Mouse (Mus musculus): ENCODE results near the gene Rtn3. TPM values are rescaled to one million over a fixed set of nuclear protein-coding genes. Genes with fewer than 3 reads are reported as not detected.

Gene Rtn3
- polyA plus RNA-seq, 1 experiment, result 71.7 TPM

DNA sequence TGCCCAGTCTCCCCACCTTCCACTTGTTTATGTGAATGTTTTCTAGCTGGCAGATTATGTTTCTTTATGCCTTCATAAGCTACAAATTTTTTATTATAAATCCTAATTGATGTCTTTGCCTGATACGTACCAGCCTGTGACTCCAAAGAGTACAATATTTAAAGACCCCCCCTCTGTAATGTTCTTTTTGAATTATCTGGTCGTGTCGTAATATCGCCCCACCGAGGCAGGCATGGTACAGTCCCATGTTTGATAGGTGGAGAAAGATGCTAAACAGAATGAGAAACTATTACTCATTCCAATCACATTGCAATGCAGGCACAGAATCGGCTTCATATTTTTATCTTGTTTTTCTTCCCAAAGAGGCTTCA is 416 bp upstream of the Rtn3 start:
- Histone ChIP-seq H3K4me3 (ENCODE audit: insufficient read depth, poor library complexity, severe bottlenecking) (peak overlapping the region; percentile 30), H3K27me3 (ENCODE audit: control insufficient read depth, insufficient read depth, insufficient read length) (no peaks in the 10 kb centered on the region), H3K36me3 (ENCODE audit: control insufficient read depth, insufficient read depth) (peaks cover 3% of the 10 kb centered on the region), H3ac (ENCODE audit: control insufficient read depth, insufficient read length, low read depth) (no peak overlapping the region), H3K79me2 (ENCODE audit: control insufficient read depth, insufficient read depth) (peaks cover 43% of the 10 kb centered on the region), H3K79me3 (ENCODE audit: low read depth) (peaks cover 37% of the 10 kb centered on the region)
- TF ChIP-seq CEBPB (IDR thresholded peaks at IDR 0.05; ENCODE audit: low read depth) (peak; percentile 53), USF1 (IDR thresholded peaks at IDR 0.05; ENCODE audit: low read depth) (no peak)

DNA sequence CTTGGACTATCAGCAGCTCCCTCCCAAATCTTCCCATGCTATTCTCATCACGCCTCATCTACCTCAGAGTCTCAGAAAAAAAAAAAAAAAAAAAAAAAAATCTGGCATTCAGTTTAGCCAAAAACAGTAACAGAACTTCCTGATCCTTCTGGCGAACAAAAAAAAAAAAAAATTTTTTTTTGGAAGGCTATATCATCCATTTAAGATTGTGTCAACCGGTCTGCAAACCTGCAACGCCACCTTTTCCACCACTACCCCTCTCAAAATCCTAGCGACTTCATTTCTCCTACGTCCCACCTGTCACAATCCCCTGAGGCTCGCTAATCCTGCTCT is 849 bp downstream of the Rtn3 start:
- peak overlapping the region; percentile 78 for H3ac ChIP-seq (ENCODE audit: control insufficient read depth, insufficient read length, low read depth)
- peaks cover 46% of the 10 kb centered on the region for H3K79me3 ChIP-seq (ENCODE audit: low read depth)
- no peaks in the 10 kb centered on the region for H3K27me3 ChIP-seq (ENCODE audit: control insufficient read depth, insufficient read depth, insufficient read length)
- TF ChIP-seq FOSL1 (IDR thresholded peaks at IDR 0.05; ENCODE audit: insufficient read depth, low read length, poor library complexity, severe bottlenecking), result no peak
- TF ChIP-seq MYOG (IDR thresholded peaks at IDR 0.05; ENCODE audit: control insufficient read depth, extremely low read depth, insufficient read length), result no peak
- no peak for TF ChIP-seq CTCF (IDR thresholded peaks at IDR 0.05; ENCODE audit: control insufficient read depth, insufficient read depth, insufficient read length)
- TF ChIP-seq USF1 (IDR thresholded peaks at IDR 0.05; ENCODE audit: low read depth), result no peak
- no peak for TF ChIP-seq MYOD1 (IDR thresholded peaks at IDR 0.05; ENCODE audit: control insufficient read depth, insufficient read length, low read depth)
- no peak for TF ChIP-seq CEBPB (IDR thresholded peaks at IDR 0.05; ENCODE audit: low read depth)
- TF ChIP-seq MAX (IDR thresholded peaks at IDR 0.05), result no peak
- H3K36me3 ChIP-seq (ENCODE audit: control insufficient read depth, insufficient read depth), result peaks cover 4% of the 10 kb centered on the region
- H3K4me3 ChIP-seq (ENCODE audit: insufficient read depth, poor library complexity, severe bottlenecking), result peak overlapping the region; percentile 92
- peaks cover 55% of the 10 kb centered on the region for H3K79me2 ChIP-seq (ENCODE audit: control insufficient read depth, insufficient read depth)

GRCm38 (mm10) chr19:7481541-7482265 is 1.4 kb downstream of the Rtn3 start:
- peaks cover 51% of the 10 kb centered on the region for H3K79me3 ChIP-seq (ENCODE audit: low read depth)
- H3ac ChIP-seq (ENCODE audit: control insufficient read depth, insufficient read length, low read depth), result peak overlapping the region; percentile 34
- no peak for TF ChIP-seq FOSL1 (IDR thresholded peaks at IDR 0.05; ENCODE audit: insufficient read depth, low read length, poor library complexity, severe bottlenecking)
- no peak for TF ChIP-seq MAX (IDR thresholded peaks at IDR 0.05)
- no peak for TF ChIP-seq MYOG (IDR thresholded peaks at IDR 0.05; ENCODE audit: control insufficient read depth, extremely low read depth, insufficient read length)
- TF ChIP-seq MYOD1 (IDR thresholded peaks at IDR 0.05; ENCODE audit: control insufficient read depth, insufficient read length, low read depth), result no peak
- TF ChIP-seq USF1 (IDR thresholded peaks at IDR 0.05; ENCODE audit: low read depth), result no peak
- no peak for TF ChIP-seq CTCF (IDR thresholded peaks at IDR 0.05; ENCODE audit: control insufficient read depth, insufficient read depth, insufficient read length)
- no peak for TF ChIP-seq CEBPB (IDR thresholded peaks at IDR 0.05; ENCODE audit: low read depth)
- H3K4me3 ChIP-seq (ENCODE audit: insufficient read depth, poor library complexity, severe bottlenecking), result peak overlapping the region; percentile 92
- peaks cover 4% of the 10 kb centered on the region for H3K36me3 ChIP-seq (ENCODE audit: control insufficient read depth, insufficient read depth)
- peaks cover 61% of the 10 kb centered on the region for H3K79me2 ChIP-seq (ENCODE audit: control insufficient read depth, insufficient read depth)
- no peaks in the 10 kb centered on the region for H3K27me3 ChIP-seq (ENCODE audit: control insufficient read depth, insufficient read depth, insufficient read length)

DNA sequence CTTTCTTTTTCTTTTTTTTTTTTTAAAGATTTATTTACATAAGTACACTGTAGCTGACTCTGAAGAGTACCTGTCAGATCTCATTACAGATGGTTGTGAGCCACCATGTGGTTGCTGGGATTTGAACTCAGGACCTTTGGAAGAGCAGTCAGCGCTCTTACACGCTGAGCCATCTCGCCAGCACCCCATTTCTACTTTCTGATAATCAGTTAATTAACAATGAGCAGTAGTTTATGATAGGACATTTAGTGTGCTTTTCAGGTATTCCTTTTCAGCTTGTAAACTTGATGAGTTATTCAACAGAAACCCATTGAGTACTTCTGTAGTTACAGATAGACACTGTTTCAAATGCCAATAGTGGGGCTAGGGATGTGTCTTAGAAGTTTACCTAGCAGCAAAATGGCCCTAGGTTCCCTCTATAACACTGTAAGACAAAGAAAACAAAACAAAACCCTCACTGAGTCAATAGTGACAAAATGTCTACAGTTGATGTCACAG is 3.3 kb downstream of the Rtn3 start:
- peaks cover 80% of the 10 kb centered on the region for H3K79me2 ChIP-seq (ENCODE audit: control insufficient read depth, insufficient read depth)
- no peak overlapping the region for H3K4me3 ChIP-seq (ENCODE audit: insufficient read depth, poor library complexity, severe bottlenecking)
- peaks cover 64% of the 10 kb centered on the region for H3K79me3 ChIP-seq (ENCODE audit: low read depth)
- no peak overlapping the region for H3ac ChIP-seq (ENCODE audit: control insufficient read depth, insufficient read length, low read depth)
- no peak for TF ChIP-seq MYOG (IDR thresholded peaks at IDR 0.05; ENCODE audit: control insufficient read depth, extremely low read depth, insufficient read length)
- TF ChIP-seq MYOD1 (IDR thresholded peaks at IDR 0.05; ENCODE audit: control insufficient read depth, insufficient read length, low read depth), result no peak
- TF ChIP-seq CTCF (IDR thresholded peaks at IDR 0.05; ENCODE audit: control insufficient read depth, insufficient read depth, insufficient read length), result no peak
- no peak for TF ChIP-seq CEBPB (IDR thresholded peaks at IDR 0.05; ENCODE audit: low read depth)
- no peak for TF ChIP-seq USF1 (IDR thresholded peaks at IDR 0.05; ENCODE audit: low read depth)
- no peak for TF ChIP-seq FOSL1 (IDR thresholded peaks at IDR 0.05; ENCODE audit: insufficient read depth, low read length, poor library complexity, severe bottlenecking)
- TF ChIP-seq MAX (IDR thresholded peaks at IDR 0.05), result no peak
- H3K27me3 ChIP-seq (ENCODE audit: control insufficient read depth, insufficient read depth, insufficient read length), result no peaks in the 10 kb centered on the region
- peaks cover 4% of the 10 kb centered on the region for H3K36me3 ChIP-seq (ENCODE audit: control insufficient read depth, insufficient read depth)

- H3K36me3 ChIP-seq (ENCODE audit: control insufficient read depth, insufficient read depth), result peaks cover 28% of the 10 kb centered on the region
Observed at GRCm38 (mm10) chr19:7470643-7471042, 12.4 kb downstream of the Rtn3 start.

More at GRCm38 (mm10) chr19:7470643-7471042, 12.4 kb downstream of the Rtn3 start:
- TF ChIP-seq CTCF (IDR thresholded peaks at IDR 0.05; ENCODE audit: control insufficient read depth, insufficient read depth, insufficient read length), result no peak
- no peak for TF ChIP-seq MYOG (IDR thresholded peaks at IDR 0.05; ENCODE audit: control insufficient read depth, extremely low read depth, insufficient read length)
- TF ChIP-seq MYOD1 (IDR thresholded peaks at IDR 0.05; ENCODE audit: control insufficient read depth, insufficient read length, low read depth), result no peak
- no peak for TF ChIP-seq FOSL1 (IDR thresholded peaks at IDR 0.05; ENCODE audit: insufficient read depth, low read length, poor library complexity, severe bottlenecking)
- no peak for TF ChIP-seq USF1 (IDR thresholded peaks at IDR 0.05; ENCODE audit: low read depth)
- TF ChIP-seq MAX (IDR thresholded peaks at IDR 0.05), result no peak
- TF ChIP-seq CEBPB (IDR thresholded peaks at IDR 0.05; ENCODE audit: low read depth), result no peak
- Histone ChIP-seq H3ac (ENCODE audit: control insufficient read depth, insufficient read length, low read depth) (no peak overlapping the region), H3K79me3 (ENCODE audit: low read depth) (peaks cover 34% of the 10 kb centered on the region), H3K27me3 (ENCODE audit: control insufficient read depth, insufficient read depth, insufficient read length) (no peaks in the 10 kb centered on the region), H3K79me2 (ENCODE audit: control insufficient read depth, insufficient read depth) (peaks cover 86% of the 10 kb centered on the region), H3K4me3 (ENCODE audit: insufficient read depth, poor library complexity, severe bottlenecking) (no peak overlapping the region)

Measured in C2C12 (cell line).